Mouse (Mus musculus): ENCODE data around the gene Mcm3. TPM values are rescaled to one million over a fixed set of nuclear protein-coding genes. Genes with fewer than 3 reads are reported as not detected.
A peak's percentile ranks its signal among the peaks of the same experiment; 100 is the strongest.

Mcm3 gene
- 135 and 141 TPM in 2 replicates for polyA plus RNA-seq (2015; fragmentation: Nextera tagmentation; extraction: Ambion mirVana)

DNA sequence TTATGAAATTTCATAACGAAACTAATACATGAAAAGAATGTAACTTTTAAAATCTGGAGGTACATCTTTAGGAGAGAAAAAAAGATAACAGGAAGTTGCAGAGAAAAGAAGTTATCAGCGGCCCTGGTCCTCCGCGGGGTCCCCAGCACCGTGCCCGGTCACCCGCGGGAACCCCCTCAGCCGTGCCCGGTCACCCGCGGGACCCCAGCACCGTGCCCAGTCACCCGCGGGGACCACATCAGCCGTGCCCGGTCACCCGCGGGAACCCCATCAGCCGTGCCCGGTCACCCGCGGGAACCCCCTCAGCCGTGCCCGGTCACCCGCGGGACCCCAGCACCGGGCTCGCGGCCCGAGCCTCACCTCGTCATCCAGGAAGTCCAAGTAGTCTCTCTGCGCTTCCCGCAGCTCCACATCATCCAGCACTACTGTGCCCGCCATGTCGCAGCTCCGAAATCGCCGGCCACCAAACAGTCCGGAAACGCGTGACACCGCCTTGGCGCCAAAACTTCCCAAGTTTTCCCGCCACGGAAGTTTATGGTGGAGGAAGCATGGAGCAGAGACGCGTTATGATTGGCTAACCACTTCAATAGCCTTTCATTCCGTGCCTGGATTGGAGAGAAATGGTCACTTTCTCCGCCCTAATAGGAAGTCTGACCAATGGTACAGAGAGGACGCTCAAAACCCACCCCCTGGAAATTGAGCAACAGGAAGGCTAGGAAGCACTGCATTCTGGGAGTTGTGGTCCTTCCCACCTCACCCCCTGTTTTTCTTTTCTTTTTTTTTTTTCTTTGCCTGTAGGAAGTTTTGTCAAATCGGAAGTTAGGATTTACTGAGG lies at the start of gene Mcm3:
Mcm3 (minus strand) TSS at position 542 of the 835 bp plus-strand sequence.
- ATAC-seq (ENCODE audit: insufficient read depth), result peak; percentile 98
- peak within 1 kb of the TSS; percentile 88 for H3K4me3 ChIP-seq (replicated peaks)
- peak within 1 kb of the TSS; percentile 77 for H3K27ac ChIP-seq (replicated peaks)
- peaks cover 37% of the 10 kb centered on the region for H3K36me3 ChIP-seq (replicated peaks)
- peak within 1 kb of the TSS; percentile 77 for H3K4me2 ChIP-seq
- H3K4me1 ChIP-seq (replicated peaks), result peaks cover 27% of the 10 kb centered on the region
- no peaks in the 10 kb centered on the region for H3K27me3 ChIP-seq
- peak within 1 kb of the TSS; percentile 81 for H3K9ac ChIP-seq
- WGBS (ENCODE audit: insufficient replicate concordance), result under 1% methylated on average over 52 of the region's 52 CpGs
- no peaks in the 10 kb centered on the region for H3K9me3 ChIP-seq (replicated peaks)

GRCm38 (mm10) chr1:20868036-20868435 lies 47.9 kb upstream of the Mcm3 start:
- H3K4me1 ChIP-seq (replicated peaks), result no peaks in the 10 kb centered on the region
- no peak overlapping the region for H3K9ac ChIP-seq
- WGBS (ENCODE audit: insufficient replicate concordance), result 61% methylated on average over 9 of the region's 9 CpGs
- H3K27me3 ChIP-seq, result no peaks in the 10 kb centered on the region
- ATAC-seq (ENCODE audit: insufficient read depth), result no peak
- H3K9me3 ChIP-seq (replicated peaks), result no peaks in the 10 kb centered on the region
- no peak overlapping the region for H3K27ac ChIP-seq (replicated peaks)
- H3K36me3 ChIP-seq (replicated peaks), result no peaks in the 10 kb centered on the region
- no peak overlapping the region for H3K4me3 ChIP-seq (replicated peaks)
- H3K4me2 ChIP-seq, result no peak overlapping the region

DNA sequence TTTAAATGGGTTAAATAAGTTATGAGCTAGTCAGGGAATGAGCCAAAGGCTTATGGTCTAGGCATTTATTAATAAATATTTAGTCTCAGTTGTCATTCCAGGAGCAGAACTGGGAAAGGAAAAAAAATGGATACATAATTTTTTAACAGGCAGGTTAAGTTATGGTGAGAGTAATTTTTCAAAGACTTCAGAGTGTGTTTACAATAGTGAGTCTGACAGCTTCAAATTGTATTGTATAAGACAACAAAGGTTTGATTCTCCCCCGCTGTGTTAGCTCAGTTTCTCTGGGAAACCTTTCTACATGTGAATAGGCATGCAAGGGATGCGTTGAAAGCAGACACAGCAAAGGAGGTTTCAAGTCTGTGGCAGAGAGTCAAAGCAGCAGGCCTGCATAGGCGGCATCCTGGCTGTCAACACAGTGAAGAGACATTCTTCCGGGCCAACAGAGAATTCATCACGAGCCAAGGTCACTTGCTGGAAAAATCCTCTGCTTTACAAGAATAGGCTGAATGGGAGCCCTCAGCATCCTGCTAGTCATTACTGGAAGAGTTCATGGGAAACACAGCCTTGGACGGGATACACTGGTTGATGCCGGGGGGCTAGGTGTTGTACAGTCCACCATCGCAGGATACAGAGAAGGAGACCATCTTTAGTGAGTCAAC lies 47.3 kb upstream of the Mcm3 start:
- H3K27ac ChIP-seq (replicated peaks), result no peak overlapping the region
- no peak for ATAC-seq (ENCODE audit: insufficient read depth)

DNA sequence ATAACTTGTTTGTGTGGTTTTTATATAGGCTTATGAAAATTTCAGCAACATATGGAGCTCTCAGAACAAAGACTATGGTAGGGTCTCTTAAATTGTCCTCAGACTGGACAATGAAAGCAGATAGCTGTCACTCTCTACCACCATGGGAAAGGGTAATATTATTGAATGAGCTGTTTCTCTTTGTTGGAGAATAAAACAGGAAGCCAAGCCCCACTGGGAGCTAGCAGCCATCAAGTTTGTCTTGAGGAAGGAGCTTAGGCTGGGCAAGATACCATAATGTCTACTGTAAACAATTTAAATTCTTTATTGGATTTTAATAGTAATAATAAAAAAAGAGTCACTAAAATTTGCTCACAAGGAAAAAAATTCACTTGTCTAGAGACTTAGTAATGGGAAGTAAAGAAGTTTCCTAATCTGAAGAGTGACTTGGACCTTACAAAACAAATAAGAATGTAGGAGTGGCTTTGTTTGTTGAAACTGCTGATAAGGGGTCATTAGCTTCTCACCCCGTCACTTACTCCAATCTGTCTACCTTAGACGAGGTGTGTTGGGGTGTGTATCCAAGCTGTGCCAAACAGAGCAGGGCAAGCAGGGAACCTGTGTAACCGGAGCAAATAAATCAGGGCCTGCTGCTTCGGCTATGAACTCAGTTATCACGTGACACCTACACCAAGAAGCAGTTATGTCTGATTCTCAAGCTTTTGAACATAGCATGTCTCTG lies 43.5 kb upstream of the Mcm3 start:
- no peaks in the 10 kb centered on the region for H3K36me3 ChIP-seq (replicated peaks)
- no peak overlapping the region for H3K9ac ChIP-seq
- no peak overlapping the region for H3K27ac ChIP-seq (replicated peaks)
- WGBS (ENCODE audit: insufficient replicate concordance), result 35% methylated on average over 5 of the region's 5 CpGs
- ATAC-seq (ENCODE audit: insufficient read depth), result no peak
- no peak overlapping the region for H3K4me2 ChIP-seq
- H3K4me1 ChIP-seq (replicated peaks), result no peaks in the 10 kb centered on the region
- H3K9me3 ChIP-seq (replicated peaks), result no peaks in the 10 kb centered on the region
- no peaks in the 10 kb centered on the region for H3K27me3 ChIP-seq
- no peak overlapping the region for H3K4me3 ChIP-seq (replicated peaks)

More for the DNA sequence above, 47.3 kb upstream of the Mcm3 start:
- H3K9me3 ChIP-seq (replicated peaks), result no peaks in the 10 kb centered on the region
- H3K27me3 ChIP-seq, result no peaks in the 10 kb centered on the region
- no peak overlapping the region for H3K4me2 ChIP-seq
- no peaks in the 10 kb centered on the region for H3K36me3 ChIP-seq (replicated peaks)
- no peak overlapping the region for H3K9ac ChIP-seq
- 64% methylated on average over 8 of the region's 8 CpGs for WGBS (ENCODE audit: insufficient replicate concordance)
- no peaks in the 10 kb centered on the region for H3K4me1 ChIP-seq (replicated peaks)
- H3K4me3 ChIP-seq (replicated peaks), result no peak overlapping the region

- no peak for ATAC-seq (ENCODE audit: insufficient read depth)
- H3K4me2 ChIP-seq, result no peak overlapping the region
- WGBS (ENCODE audit: insufficient replicate concordance), result 81% methylated on average over 3 of the region's 3 CpGs
- no peaks in the 10 kb centered on the region for H3K27me3 ChIP-seq
- no peaks in the 10 kb centered on the region for H3K9me3 ChIP-seq (replicated peaks)
- H3K36me3 ChIP-seq (replicated peaks), result no peaks in the 10 kb centered on the region
- H3K4me3 ChIP-seq (replicated peaks), result no peak overlapping the region
- no peaks in the 10 kb centered on the region for H3K4me1 ChIP-seq (replicated peaks)
- no peak overlapping the region for H3K9ac ChIP-seq
- no peak overlapping the region for H3K27ac ChIP-seq (replicated peaks)
These were observed 41.8 kb upstream of the Mcm3 start for GRCm38 (mm10) chr1:20861865-20862264.

- H3K4me1 ChIP-seq (replicated peaks), result no peaks in the 10 kb centered on the region
- ATAC-seq (ENCODE audit: insufficient read depth), result no peak
- 55% methylated on average over 3 of the region's 3 CpGs for WGBS (ENCODE audit: insufficient replicate concordance)
- no peak overlapping the region for H3K27ac ChIP-seq (replicated peaks)
- no peaks in the 10 kb centered on the region for H3K27me3 ChIP-seq
- H3K4me3 ChIP-seq (replicated peaks), result no peak overlapping the region
- no peaks in the 10 kb centered on the region for H3K36me3 ChIP-seq (replicated peaks)
- no peak overlapping the region for H3K9ac ChIP-seq
- H3K9me3 ChIP-seq (replicated peaks), result no peaks in the 10 kb centered on the region
- H3K4me2 ChIP-seq, result no peak overlapping the region
These were observed 40.7 kb upstream of the Mcm3 start for GRCm38 (mm10) chr1:20860775-20861174.

GRCm38 (mm10) chr1:20856924-20857902 lies 37.1 kb upstream of the Mcm3 start:
- WGBS (ENCODE audit: insufficient replicate concordance), result 69% methylated on average over 7 of the region's 7 CpGs
- no peak for ATAC-seq (ENCODE audit: insufficient read depth)
- no peaks in the 10 kb centered on the region for H3K36me3 ChIP-seq (replicated peaks)
- no peaks in the 10 kb centered on the region for H3K27me3 ChIP-seq
- no peak overlapping the region for H3K4me3 ChIP-seq (replicated peaks)
- no peak overlapping the region for H3K27ac ChIP-seq (replicated peaks)
- no peak overlapping the region for H3K9ac ChIP-seq
- H3K4me1 ChIP-seq (replicated peaks), result no peaks in the 10 kb centered on the region
- no peaks in the 10 kb centered on the region for H3K9me3 ChIP-seq (replicated peaks)
- H3K4me2 ChIP-seq, result no peak overlapping the region

GRCm38 (mm10) chr1:20839911-20840310 lies 19.8 kb upstream of the Mcm3 start:
- Histone ChIP-seq H3K4me2 (no peak overlapping the region), H3K4me3 (replicated peaks) (no peak overlapping the region), H3K9me3 (replicated peaks) (no peaks in the 10 kb centered on the region), H3K4me1 (replicated peaks) (no peaks in the 10 kb centered on the region), H3K27me3 (no peaks in the 10 kb centered on the region), H3K36me3 (replicated peaks) (no peaks in the 10 kb centered on the region), H3K27ac (replicated peaks) (no peak overlapping the region), H3K9ac (no peak overlapping the region)
- 50% methylated on average over 3 of the region's 3 CpGs for WGBS (ENCODE audit: insufficient replicate concordance)
- ATAC-seq (ENCODE audit: insufficient read depth), result no peak

DNA sequence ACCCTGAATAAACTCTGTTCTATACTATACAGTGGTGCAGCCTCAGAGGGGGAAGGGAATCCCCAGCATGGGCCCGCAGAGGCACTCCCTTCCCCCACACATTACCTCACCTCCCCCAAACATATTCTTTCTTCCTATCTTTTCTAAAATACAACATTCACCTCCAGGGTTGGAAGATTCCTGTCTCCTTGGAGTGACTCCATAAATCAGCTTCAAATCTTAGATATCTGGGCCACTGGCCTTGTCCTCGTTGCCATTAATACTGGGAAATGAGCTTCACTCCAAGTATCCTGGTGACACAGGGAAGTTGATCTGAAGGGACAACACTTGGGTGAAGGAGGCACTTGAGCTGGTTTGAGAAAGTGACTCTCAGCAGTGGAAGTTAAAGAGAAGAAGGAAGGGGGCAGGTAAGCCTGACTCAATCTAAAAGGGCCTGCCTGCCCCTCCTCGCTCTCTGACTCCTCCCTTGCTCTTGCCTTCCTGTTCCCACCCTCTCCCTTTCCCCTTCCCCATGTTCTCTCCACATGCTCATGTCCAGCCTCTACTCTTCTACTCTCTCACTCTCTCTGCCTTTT lies 16.5 kb upstream of the Mcm3 start:
- H3K4me1 ChIP-seq (replicated peaks), result peaks cover 4% of the 10 kb centered on the region; the same call in 1 of the 2 replicates
- no peak overlapping the region for H3K4me2 ChIP-seq
- 63% methylated on average over 3 of the region's 3 CpGs for WGBS (ENCODE audit: insufficient replicate concordance)
- no peak overlapping the region for H3K27ac ChIP-seq (replicated peaks)
- no peak for ATAC-seq (ENCODE audit: insufficient read depth)
- H3K27me3 ChIP-seq, result no peaks in the 10 kb centered on the region
- H3K4me3 ChIP-seq (replicated peaks), result no peak overlapping the region
- H3K9ac ChIP-seq, result no peak overlapping the region
- H3K9me3 ChIP-seq (replicated peaks), result no peaks in the 10 kb centered on the region
- H3K36me3 ChIP-seq (replicated peaks), result no peaks in the 10 kb centered on the region

DNA sequence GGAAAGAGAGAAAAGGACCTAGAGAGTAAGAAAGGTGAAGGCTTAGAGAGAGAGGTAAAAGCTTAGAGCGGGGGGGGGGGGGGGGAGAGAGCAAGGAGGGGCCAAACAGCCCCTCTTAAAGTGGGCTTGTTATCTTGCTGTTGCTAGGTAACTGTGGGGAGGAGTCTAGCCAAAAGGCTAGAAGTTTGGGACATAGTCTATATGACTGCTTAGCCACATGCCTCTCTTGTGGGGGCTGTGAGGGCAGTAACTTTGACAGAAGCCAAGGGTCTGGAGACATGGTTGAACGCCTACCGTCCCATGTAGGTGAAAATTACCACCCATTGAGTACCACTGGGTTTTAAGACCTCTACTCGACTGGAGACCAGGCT lies 13.0 kb upstream of the Mcm3 start:
- Histone ChIP-seq H3K27ac (replicated peaks) (no peak overlapping the region), H3K4me2 (no peak overlapping the region), H3K4me1 (replicated peaks) (peaks cover 4% of the 10 kb centered on the region; the same call in 1 of the 2 replicates), H3K36me3 (replicated peaks) (no peaks in the 10 kb centered on the region), H3K9ac (no peak overlapping the region), H3K27me3 (no peaks in the 10 kb centered on the region), H3K9me3 (replicated peaks) (no peaks in the 10 kb centered on the region), H3K4me3 (replicated peaks) (no peak overlapping the region)
- ATAC-seq (ENCODE audit: insufficient read depth), result peak; percentile 31; the same call in 1 of the 2 replicates
- WGBS (ENCODE audit: insufficient replicate concordance), result 45% methylated on average over 4 of the region's 4 CpGs

Data from liver, embryonic 15.5 days (tissue).